Mouse (Mus musculus) lung, postnatal 0 days (tissue): ENCODE data around the gene Msx1. TPM values are rescaled to one million over a fixed set of nuclear protein-coding genes. Genes with fewer than 3 reads are reported as not detected.

ENCODE experiments used
- ATAC-seq: fragments of 200-750 bp; cut with Nextera tagmentation; 2 replicates; pipeline ENCODE4 v1.8.0; 2017; ENCODE audit warnings: moderate library complexity
- DNase-seq: peaks from one replicate; pipeline ENCODE4 v3.0.0-alpha.2; 2016; ENCODE audit warnings: low spot score
- H3K27ac ChIP-seq: fragments of 300-500 bp; sonication (generic); 2 replicates; pipeline ENCODE4 v1.5.1; 2014; ENCODE audit warnings: antibody characterized with exemption, mild to moderate bottlenecking, low read length, mixed read lengths
- H3K27me3 ChIP-seq: fragments of 300-500 bp; sonication (generic); replicated peaks from 2 replicates; pipeline ENCODE4 v1.6.1; 2014; ENCODE audit warnings: low read length, mixed read lengths; ENCODE audit not compliant: insufficient read depth
- H3K36me3 ChIP-seq: fragments of 300-500 bp; sonication (generic); 2 replicates; pipeline ENCODE4 v1.6.1; 2014; ENCODE audit warnings: low read length, mixed read lengths; ENCODE audit not compliant: insufficient read depth
- H3K4me1 ChIP-seq: fragments of 300-500 bp; sonication (generic); 2 replicates; pipeline ENCODE4 v1.6.1; 2014; ENCODE audit warnings: antibody characterized with exemption, low read depth, low read length, mixed read lengths; ENCODE audit not compliant: insufficient read depth
- H3K4me2 ChIP-seq: fragments of 300-500 bp; sonication (generic); replicated peaks from 2 replicates; pipeline ENCODE4 v1.6.1; 2014; ENCODE audit warnings: low read depth, mild to moderate bottlenecking, low read length, moderate library complexity, mixed read lengths
- H3K4me3 ChIP-seq: fragments of 300-500 bp; sonication (generic); 2 replicates; pipeline ENCODE4 v1.5.1; 2014; ENCODE audit warnings: low read depth, low read length
- H3K9ac ChIP-seq: fragments of 300-500 bp; sonication (generic); replicated peaks from 2 replicates; pipeline ENCODE4 v1.6.1; 2014; ENCODE audit warnings: low read depth, mild to moderate bottlenecking
- H3K9me3 ChIP-seq: fragments of 300-500 bp; sonication (generic); 2 replicates; pipeline ENCODE4 v1.6.1; 2016; ENCODE audit warnings: low read length, mixed read lengths
- CTCF ChIP-seq: IDR thresholded peaks from 2 replicates; pipeline ENCODE4 v1.5.1; 2016; ENCODE audit warnings: antibody characterized with exemption, mild to moderate bottlenecking
- EP300 ChIP-seq: IDR thresholded peaks from 2 replicates; pipeline ENCODE4 v1.6.1; 2016; ENCODE audit warnings: antibody characterized with exemption, mild to moderate bottlenecking, control low read depth
- WGBS: fragments of 180-500 bp; shearing (Covaris S2); extraction: QIAGEN DNeasy Blood & Tissue Kit; methylation state at CpG from one replicate; pipeline ENCODE4 v1.1.7; 2014; 5-methylcytosine and 5-hydroxymethylcytosine counted together
- polyA plus RNA-seq: library from polyadenylated mRNA; unstranded; fragments of >200 nt; fragmentation: Nextera tagmentation; extraction: Ambion mirVana; gene quantifications from 2 replicates; pipeline ENCODE4 v1.2.1, GENCODE M21; 2015

Gene Msx1
- polyA plus RNA-seq, 1 experiment from 2014 or later: 2.2 TPM

DNA sequence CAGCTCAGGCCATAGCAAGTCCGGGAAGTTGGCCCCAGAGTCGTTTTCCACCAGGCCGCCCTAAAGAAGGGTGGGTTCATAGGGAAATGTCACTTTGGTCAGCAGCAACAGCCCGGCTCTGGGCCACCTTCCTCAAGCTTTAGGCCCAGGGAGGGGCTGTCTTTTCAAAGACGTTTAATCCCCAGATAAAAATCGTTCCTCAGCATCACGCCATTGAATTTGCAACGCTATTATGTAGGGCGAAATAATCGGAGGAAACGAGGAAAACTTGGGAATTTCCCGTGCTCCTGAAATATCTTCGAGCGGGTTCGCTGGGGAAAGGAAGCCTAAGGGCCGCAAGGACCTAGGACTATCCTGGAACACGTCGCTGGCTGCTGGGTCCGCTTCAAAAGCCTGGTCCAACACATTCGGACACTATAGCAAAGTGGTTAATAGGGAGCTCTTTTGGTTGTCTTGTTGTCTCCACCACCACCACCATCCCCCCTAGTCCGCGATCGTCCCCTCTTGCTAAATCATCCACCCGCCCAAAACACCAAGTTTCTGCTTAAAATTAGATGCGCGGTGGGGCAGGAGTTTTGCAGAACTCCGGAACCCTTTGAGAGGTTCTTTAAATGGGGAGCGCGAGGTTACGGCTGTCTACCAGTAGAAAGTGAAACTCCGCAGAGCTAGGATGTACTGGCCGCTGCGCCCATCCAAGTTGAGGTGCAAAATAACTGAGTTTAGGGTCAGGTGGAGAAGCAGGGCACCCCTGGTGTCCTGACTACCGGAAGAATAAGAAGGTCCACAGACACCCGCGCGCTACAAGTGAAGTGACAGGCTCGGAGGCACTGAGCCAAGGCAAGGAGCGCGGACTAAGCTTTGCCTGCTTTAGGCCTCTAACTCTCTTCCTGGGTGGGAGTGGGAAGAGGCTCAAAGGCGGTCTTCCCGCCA, 1.3 kb downstream of the Msx1 start:
- Histone ChIP-seq H3K27ac (no peak overlapping the region), H3K36me3 (no peaks in the 10 kb centered on the region), H3K4me3 (peak overlapping the region; percentile 60), H3K4me1 (peaks cover 7% of the 10 kb centered on the region; the same call in 1 of the 2 replicates), H3K27me3 (peaks cover 86% of the 10 kb centered on the region), H3K4me2 (peak overlapping the region; percentile 92), H3K9ac (no peak overlapping the region), H3K9me3 (no peaks in the 10 kb centered on the region)
- ATAC-seq (no peak), DNase-seq (no peak)
- TF ChIP-seq CTCF (no peak), EP300 (no peak)
- 3% methylated on average over 42 of the region's 42 CpGs for WGBS

DNA sequence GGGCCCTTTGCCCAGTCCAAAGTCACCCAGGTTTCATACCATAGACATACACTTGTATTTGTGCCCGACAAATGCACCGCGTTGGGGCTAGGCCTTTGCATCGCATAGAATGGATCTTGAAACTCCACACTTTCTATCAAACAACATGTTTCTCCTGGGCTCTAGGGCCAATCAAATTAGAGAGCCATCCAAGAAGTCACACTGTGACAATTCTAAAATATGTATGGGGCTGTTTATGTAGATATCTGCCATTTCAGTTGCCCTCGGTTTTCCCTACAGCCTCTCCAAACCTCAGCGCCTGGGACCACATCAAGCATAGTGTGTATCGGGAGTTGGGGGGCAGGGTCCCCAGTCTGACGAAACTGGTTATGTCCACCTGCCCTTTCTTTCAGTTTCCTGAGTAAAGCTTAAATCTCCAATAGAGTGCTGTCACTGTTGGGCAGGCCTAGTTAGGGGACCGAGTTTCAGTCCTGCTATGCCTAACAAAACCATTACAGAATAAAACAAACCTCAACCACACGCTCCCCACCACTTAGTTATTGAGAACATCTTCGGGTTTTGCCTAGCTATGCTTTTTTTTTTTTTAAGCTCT, 2.2 kb downstream of the Msx1 start:
- 20% methylated on average over 11 of the region's 11 CpGs for WGBS
- no peak for ATAC-seq
- no peak for DNase-seq
- Histone ChIP-seq H3K27me3 (peaks cover 84% of the 10 kb centered on the region), H3K9me3 (no peaks in the 10 kb centered on the region), H3K4me2 (no peak overlapping the region), H3K27ac (no peak overlapping the region), H3K36me3 (no peaks in the 10 kb centered on the region), H3K4me3 (no peak overlapping the region), H3K4me1 (peaks cover 7% of the 10 kb centered on the region; the same call in 1 of the 2 replicates), H3K9ac (no peak overlapping the region)
- TF ChIP-seq EP300 (no peak), CTCF (no peak)

DNA sequence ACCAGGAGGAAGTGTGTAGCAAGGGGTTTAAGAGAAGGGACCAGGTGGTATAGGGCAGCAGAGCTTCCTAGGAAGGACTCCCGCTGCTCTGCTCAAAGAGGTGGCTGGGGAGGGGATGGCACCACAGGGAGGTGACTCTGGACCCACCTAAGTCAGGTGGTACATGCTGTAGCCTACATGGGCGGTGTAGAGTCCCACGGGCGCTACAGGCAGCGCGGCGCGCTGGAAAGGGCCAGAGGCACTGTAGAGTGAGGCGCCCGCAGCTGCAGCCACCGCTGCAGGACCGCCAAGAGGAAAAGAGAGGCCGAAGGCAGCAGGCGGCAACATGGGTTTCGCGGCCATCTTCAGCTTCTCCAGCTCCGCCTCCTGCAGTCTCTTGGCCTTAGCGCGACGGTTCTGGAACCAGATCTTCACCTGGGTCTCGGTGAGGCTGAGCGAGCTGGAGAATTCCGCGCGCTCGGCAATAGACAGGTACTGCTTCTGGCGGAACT, 3.2 kb downstream of the Msx1 start:
- ATAC-seq: no peak
- TF ChIP-seq CTCF (no peak), EP300 (no peak)
- Histone ChIP-seq H3K4me2 (no peak overlapping the region), H3K27me3 (peaks cover 84% of the 10 kb centered on the region), H3K9me3 (no peaks in the 10 kb centered on the region), H3K4me3 (no peak overlapping the region), H3K4me1 (peaks cover 7% of the 10 kb centered on the region; the same call in 1 of the 2 replicates), H3K27ac (no peak overlapping the region), H3K9ac (no peak overlapping the region), H3K36me3 (no peaks in the 10 kb centered on the region)
- DNase-seq: no peak
- 8% methylated on average over 23 of the region's 27 CpGs for WGBS

DNA sequence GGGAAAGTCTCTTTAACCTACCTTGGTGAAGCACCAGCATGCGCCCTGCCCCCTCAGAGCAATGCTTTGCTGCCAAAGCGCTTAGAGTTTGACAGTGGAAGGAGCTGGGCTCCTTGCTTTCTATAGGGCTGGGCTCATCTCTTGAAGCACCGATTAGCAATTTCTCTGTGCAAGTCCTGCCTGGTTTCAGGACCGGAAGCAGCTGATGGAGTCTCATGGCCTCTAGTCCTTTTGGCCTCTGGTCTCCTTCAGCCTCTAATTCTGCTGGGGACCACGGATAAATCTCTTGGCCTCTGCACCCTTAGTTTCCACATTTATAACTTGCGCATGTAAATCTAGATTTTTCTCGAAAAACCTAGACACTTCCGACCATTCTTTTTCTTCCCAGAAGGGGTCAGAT, 3.7 kb downstream of the Msx1 start:
- no peak overlapping the region for H3K27ac ChIP-seq
- H3K4me1 ChIP-seq: peaks cover 7% of the 10 kb centered on the region; the same call in 1 of the 2 replicates
- no peak for ATAC-seq
- no peak overlapping the region for H3K4me2 ChIP-seq
- peaks cover 84% of the 10 kb centered on the region for H3K27me3 ChIP-seq
- WGBS: 33% methylated on average over 8 of the region's 8 CpGs
- TF ChIP-seq CTCF: no peak
- no peak for TF ChIP-seq EP300
- no peak overlapping the region for H3K4me3 ChIP-seq
- H3K36me3 ChIP-seq: no peaks in the 10 kb centered on the region
- H3K9ac ChIP-seq: no peak overlapping the region
- H3K9me3 ChIP-seq: no peaks in the 10 kb centered on the region
- DNase-seq: no peak

DNA sequence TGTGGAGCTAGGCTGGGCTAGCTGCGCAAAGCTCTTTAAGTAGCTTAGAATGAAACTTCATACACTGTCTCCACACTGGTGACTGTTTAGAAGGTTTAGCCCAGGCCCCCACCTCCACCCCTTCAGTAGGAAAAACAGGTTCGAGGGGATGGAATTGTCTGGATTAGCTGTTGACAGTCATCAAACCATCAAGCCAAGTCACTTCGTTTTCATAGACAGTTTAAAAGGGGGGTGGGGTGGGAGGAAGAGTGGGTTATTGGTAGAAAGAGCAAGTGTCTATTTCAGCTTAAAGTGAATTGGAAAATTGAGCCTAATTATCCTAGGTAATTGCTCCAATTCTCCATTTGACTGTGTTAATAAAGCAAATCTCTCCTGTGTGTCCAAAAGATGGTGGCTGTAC, 4.4 kb downstream of the Msx1 start:
- no peak for TF ChIP-seq CTCF
- TF ChIP-seq EP300: no peak
- Histone ChIP-seq H3K27ac (no peak overlapping the region), H3K4me1 (peaks cover 7% of the 10 kb centered on the region; the same call in 1 of the 2 replicates), H3K36me3 (no peaks in the 10 kb centered on the region), H3K4me2 (no peak overlapping the region), H3K4me3 (no peak overlapping the region), H3K27me3 (peaks cover 84% of the 10 kb centered on the region), H3K9ac (no peak overlapping the region), H3K9me3 (no peaks in the 10 kb centered on the region)
- ATAC-seq: no peak
- DNase-seq: no peak
- WGBS: 22% methylated on average over 3 of the region's 3 CpGs

DNA sequence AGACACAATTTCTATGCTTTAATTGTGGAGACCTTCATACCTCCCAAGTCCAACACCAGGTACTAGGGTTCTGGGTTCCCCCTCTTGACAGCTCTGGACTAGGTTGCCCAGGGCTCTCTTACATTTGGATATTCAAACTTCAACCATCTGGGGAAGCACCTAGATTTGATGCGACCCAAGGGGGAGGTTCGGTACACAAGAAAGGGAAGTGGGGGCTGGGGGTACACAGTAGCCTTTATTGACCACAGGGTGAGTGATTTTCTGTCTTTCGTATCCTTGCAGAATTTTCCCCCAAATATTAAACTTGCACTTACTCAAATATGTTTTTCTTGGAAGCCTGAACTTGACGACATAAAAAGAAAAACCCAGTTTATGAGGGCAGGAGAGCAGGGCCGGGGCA, 4.8 kb downstream of the Msx1 start:
- peaks cover 7% of the 10 kb centered on the region; the same call in 1 of the 2 replicates for H3K4me1 ChIP-seq
- no peak overlapping the region for H3K27ac ChIP-seq
- peaks cover 83% of the 10 kb centered on the region for H3K27me3 ChIP-seq
- ATAC-seq (no peak), DNase-seq (no peak)
- no peak overlapping the region for H3K9ac ChIP-seq
- WGBS: 26% methylated on average over 5 of the region's 5 CpGs
- no peaks in the 10 kb centered on the region for H3K36me3 ChIP-seq
- no peak overlapping the region for H3K4me3 ChIP-seq
- H3K9me3 ChIP-seq: no peaks in the 10 kb centered on the region
- TF ChIP-seq CTCF (no peak), EP300 (no peak)
- H3K4me2 ChIP-seq: no peak overlapping the region
